Comparison of ENCODE assay signal across 24 mouse cellular contexts in genomic region chr9:62658016-62658415, GRCm38 (mm10). TPM values are rescaled to one million over a fixed set of nuclear protein-coding genes. Genes with fewer than 3 reads are reported as not detected.
DNase-seq lines count a peak whose midpoint lies in the region; ATAC-seq and TF ChIP-seq lines count a peak whose summit lies in the region.
"Had no signal": no experiment of that assay in that cellular context is flagged by ENCODE, and none has a peak within 500 bp of the region (broad histone marks: within the 10 kb centered on the region; RNA-seq: fewer than 3 reads in every experiment).

No protein-coding gene starts in this region.

- H3K4me2 ChIP-seq in hindbrain, embryonic 14.5 days (replicated peaks) = no peak overlapping the region
- H3K4me2 ChIP-seq: embryonic facial prominence, embryonic 12.5 days; forebrain, embryonic 12.5 days had no signal

- H3K36me3 ChIP-seq in megakaryocyte, embryonic 14.5 days (replicated peaks; ENCODE audit: low read length) = peaks cover 20% of the 10 kb centered on the region
- H3K36me3 ChIP-seq in hindbrain, embryonic 14.5 days (replicated peaks; ENCODE audit: control insufficient read depth, insufficient read depth) = no peaks in the 10 kb centered on the region
- H3K36me3 ChIP-seq: embryonic facial prominence, embryonic 10.5 days; embryonic facial prominence, embryonic 12.5 days; forebrain, embryonic 10.5 days; forebrain, embryonic 12.5 days; G1E had no signal

- no peak for TF ChIP-seq POLR2A in embryonic fibroblast, embryonic 13.5 days (IDR thresholded peaks at IDR 0.05; ENCODE audit: low read depth, low read length)

- TF ChIP-seq CTCF in embryonic fibroblast, embryonic 13.5 days (IDR thresholded peaks at IDR 0.05; ENCODE audit: borderline replicate concordance, insufficient read depth, low read length) = no peak

- no peak overlapping the region for H3K9ac ChIP-seq in hindbrain, embryonic 14.5 days
- H3K9ac ChIP-seq: embryonic facial prominence, embryonic 12.5 days; forebrain, embryonic 12.5 days had no signal

- peaks cover 16% of the 10 kb centered on the region for H3K4me1 ChIP-seq in megakaryocyte, embryonic 14.5 days
- no peaks in the 10 kb centered on the region; the same call in 1 of the 2 replicates for H3K4me1 ChIP-seq in embryonic fibroblast, embryonic 13.5 days (ENCODE audit: control insufficient read depth, insufficient read depth, low read length)
- no peaks in the 10 kb centered on the region for H3K4me1 ChIP-seq in hindbrain, embryonic 14.5 days (replicated peaks; ENCODE audit: control insufficient read depth, insufficient read depth, low read length)
- H3K4me1 ChIP-seq: embryonic facial prominence, embryonic 12.5 days had no signal

- 68% methylated on average over 3 of the region's 3 CpGs for WGBS in hindbrain, embryonic 14.5 days

- H3K9me3 ChIP-seq in megakaryocyte, embryonic 14.5 days = peaks cover 7% of the 10 kb centered on the region
- H3K9me3 ChIP-seq in hindbrain, embryonic 14.5 days (ENCODE audit: control insufficient read depth, low read length) = no peaks in the 10 kb centered on the region
- H3K9me3 ChIP-seq: embryonic facial prominence, embryonic 10.5 days; embryonic facial prominence, embryonic 12.5 days; forebrain, embryonic 10.5 days; forebrain, embryonic 12.5 days; G1E had no signal

- intact Hi-C loops in left cerebral cortex, postnatal 10 days (cut with DNase I) = no loop called here

- peak; percentile 79 for DNase-seq in Muller cell, postnatal 12 days (ENCODE audit: inconsistent ontology term)
- no peak for DNase-seq in left cerebral cortex, postnatal 10 days (ENCODE audit: extremely low spot score in 1 of 2, low spot score in 2 of 2)
- DNase-seq in hindbrain, embryonic 14.5 days (ENCODE audit: low spot score) = no peak
- DNase-seq: adrenal gland, adult 2 months; adrenal gland, postnatal 10 days; adrenal gland, postnatal 25 days; B cell, adult 2 months; cerebellum, adult 11-12 months; cerebellum, adult 2 months; cerebellum, adult 9-10 months; cerebellum, postnatal 10 days; cerebellum, postnatal 25 days had no signal

- H3K27ac ChIP-seq in embryonic fibroblast, embryonic 13.5 days (ENCODE audit: insufficient read depth, low read length) = peak overlapping the region; percentile 84
- H3K27ac ChIP-seq in hindbrain, embryonic 14.5 days = no peak overlapping the region
- H3K27ac ChIP-seq: embryonic facial prominence, embryonic 10.5 days; embryonic facial prominence, embryonic 12.5 days; forebrain, embryonic 10.5 days; forebrain, embryonic 12.5 days had no signal

- peaks cover 28% of the 10 kb centered on the region for H3K27me3 ChIP-seq in megakaryocyte, embryonic 14.5 days (replicated peaks)
- no peaks in the 10 kb centered on the region for H3K27me3 ChIP-seq in hindbrain, embryonic 14.5 days (ENCODE audit: control insufficient read depth, insufficient read depth, low read length)
- H3K27me3 ChIP-seq: embryonic facial prominence, embryonic 12.5 days; forebrain, embryonic 12.5 days had no signal

- ATAC-seq in megakaryocyte, adult 5-6 weeks (ENCODE audit: poor library complexity, severe bottlenecking) = no peak
- no peak for ATAC-seq in hindbrain, embryonic 14.5 days (ENCODE audit: low FRiP score)
- ATAC-seq: CD4-positive, CD25-positive, alpha-beta regulatory T cell, adult 4 months; forebrain, embryonic 14.5 days; forebrain, embryonic 16.5 days had no signal

- H3K4me3 ChIP-seq in megakaryocyte, embryonic 14.5 days (replicated peaks) = peak overlapping the region; percentile 53
- H3K4me3 ChIP-seq in embryonic fibroblast, embryonic 13.5 days (ENCODE audit: insufficient read depth, low read length) = no peak overlapping the region
- no peak overlapping the region for H3K4me3 ChIP-seq in hindbrain, embryonic 14.5 days (replicated peaks; ENCODE audit: low read length)
- H3K4me3 ChIP-seq: embryonic facial prominence, embryonic 10.5 days; embryonic facial prominence, embryonic 12.5 days; erythroblast, embryonic 14.5 days; forebrain, embryonic 10.5 days; forebrain, embryonic 12.5 days had no signal

RNA-seq across cellular contexts. Expression of gene Itga11, which starts 19.6 kb away (rescaled TPM):
- polyA plus RNA-seq in megakaryocyte, embryonic 14.5 days (2012; ENCODE audit: insufficient read depth, low replicate concordance) = 0.65 and 2.7 TPM in 2 replicates
- 0.07 TPM in 1 of 2 replicates, not detected in the other for total RNA-seq in megakaryocyte, adult 5-6 weeks (2015)
- 0.08 TPM in 1 of 2 replicates, not detected in the other for total RNA-seq in megakaryocyte, adult 5-6 weeks (2017)
- polyA plus RNA-seq in embryonic fibroblast, embryonic 13.5 days (2011; ENCODE audit: insufficient read length, low read depth, missing spikeins) = 139 and 166 TPM in 2 replicates
- total RNA-seq in left cerebral cortex, postnatal 10 days (2021) = 1 to 10 TPM; 1.1 to 1.4 TPM
- polyA plus RNA-seq in hindbrain, embryonic 14.5 days (2014; fragmentation: Nextera tagmentation; extraction: Ambion mirVana) = 1.4 and 1.6 TPM in 2 replicates
- total RNA-seq: G1E had no signal
- polyA plus RNA-seq: erythroblast, embryonic 14.5 days; G1E had no signal

Comparison
In these comparisons a context has a peak if more than half of its experiments do, and no peak if none do; other contexts are left out.
1. RNA of gene Itga11, which starts 19.6 kb away (polyA plus RNA-seq): 139 to 166 TPM in embryonic fibroblast, embryonic 13.5 days; 0.65 to 2.7 TPM in megakaryocyte, embryonic 14.5 days and 1.4 to 1.6 TPM in hindbrain, embryonic 14.5 days; every median in the first group is over 10 times any median in the second.